Mouse (Mus musculus) heart, postnatal 25 days (tissue): ENCODE data around the gene Ube2a. TPM values are rescaled to one million over a fixed set of nuclear protein-coding genes. Genes with fewer than 3 reads are reported as not detected.
"Not testable (repeated sequence)": the region's sequence is repeated elsewhere in the genome, so short reads cannot be mapped to it uniquely, and the experiment has no call there.

Source experiments
- DNase-seq: peaks from one replicate; pipeline ENCODE4 v3.0.0; 2022; ENCODE audit warnings: low spot score
- intact Hi-C: fragments of 180-260 bp; cut with DNase I; formaldehyde crosslinking; loops from one replicate; pipeline ENCODE4 v1.15.1; 2025
- total RNA-seq, 2 experiments: library from RNA; stranded (reverse); gene quantifications; 2 replicates each; pipeline ENCODE4 v1.2.3; 2021

Ube2a gene
- total RNA-seq, 2 experiments from 2014 or later: 67.5 to 77.9 TPM

DNA sequence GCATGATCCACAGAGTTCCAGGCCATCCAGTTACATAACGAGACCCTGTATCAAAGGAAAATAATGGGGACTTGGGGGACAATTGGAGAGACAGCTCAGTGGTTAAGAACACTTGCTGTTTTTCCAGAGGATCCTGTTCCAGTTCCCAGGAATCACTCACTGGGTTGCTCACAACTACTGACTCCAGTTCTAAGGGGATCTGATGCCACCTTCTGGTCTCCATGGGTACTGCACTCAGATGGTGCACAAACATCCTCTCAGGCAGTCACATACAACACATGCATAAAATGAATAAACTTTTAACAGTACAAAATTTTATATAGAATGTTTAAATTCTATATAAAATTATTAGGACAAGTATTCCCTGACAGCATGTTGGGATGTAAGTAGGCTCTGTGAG, 11.0 kb downstream of the Ube2a start:
- no peak for DNase-seq
- intact Hi-C loops: no loop called here

- intact Hi-C loops, DNase-seq: not testable (repeated sequence)
Measured at GRCm38 (mm10) chrX:36898931-36899330, 25.2 kb downstream of the Ube2a start.

GRCm38 (mm10) chrX:36901655-36902054, 28.0 kb downstream of the Ube2a start:
- intact Hi-C loops: loop anchor here (2.0 to 10.0 kb wide), 2 partner anchors 27 to 137 kb away; partner anchors contain the start of gene C330007P06Rik
- DNase-seq: no peak

DNA sequence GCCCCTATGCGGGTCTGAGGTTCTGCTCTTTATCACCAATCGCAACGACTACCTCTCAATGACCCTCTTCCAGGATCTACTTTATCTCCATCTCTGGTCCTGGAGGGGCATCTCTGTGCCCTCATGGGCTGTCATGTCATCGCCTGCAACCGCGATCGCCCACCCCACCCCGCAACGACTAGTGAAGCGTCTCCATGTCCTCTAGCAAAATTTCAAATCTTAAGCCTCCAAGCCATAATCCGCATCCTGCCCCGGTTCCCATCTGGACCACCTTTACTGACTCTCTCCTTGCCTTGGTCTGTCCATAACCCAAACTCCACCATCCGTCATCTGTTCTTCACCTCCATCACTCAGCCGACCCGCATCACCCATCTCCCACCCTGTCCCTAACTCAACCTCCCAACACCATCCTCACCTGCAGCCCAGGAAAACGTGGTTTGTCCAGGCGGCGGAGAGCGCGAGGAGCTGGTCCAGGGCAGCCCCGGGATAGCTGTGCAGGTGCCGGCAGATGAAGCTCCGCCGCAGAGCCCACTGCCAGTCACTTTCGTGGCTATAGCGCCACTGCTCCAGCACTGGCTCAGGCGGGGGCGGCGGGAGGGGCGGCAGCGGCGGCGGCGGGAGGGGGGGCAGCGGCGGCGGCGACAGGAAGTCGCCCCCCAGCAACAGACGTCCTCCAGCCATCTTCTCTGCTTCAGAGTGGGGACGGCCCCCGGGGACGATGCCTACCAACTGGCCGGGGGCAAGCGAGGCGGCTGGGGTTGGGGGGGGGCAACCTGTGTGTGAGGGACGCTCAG, 28.8 kb downstream of the Ube2a start, which contains the start of gene Nkrf:
Gene Nkrf (minus strand): TSS at position 579 of the 794 bp plus-strand sequence.
- intact Hi-C loops: loop anchor here (2.0 to 10.0 kb wide), 2 partner anchors 28 to 138 kb away; partner anchors contain the start of gene C330007P06Rik
- DNase-seq: no peak

GRCm38 (mm10) chrX:36903115-36903768, 29.5 kb downstream of the Ube2a start:
- intact Hi-C loops: loop anchor here (2.0 to 10.0 kb wide), 2 partner anchors 28 to 138 kb away; partner anchors contain the start of gene C330007P06Rik
- DNase-seq: peak; percentile 88

GRCm38 (mm10) chrX:36906539-36906938, 32.8 kb downstream of the Ube2a start:
- intact Hi-C loops: loop anchor here (10.0 kb wide), 1 partner anchor 142 kb away; no protein-coding TSS in a partner anchor
- DNase-seq: no peak

DNA sequence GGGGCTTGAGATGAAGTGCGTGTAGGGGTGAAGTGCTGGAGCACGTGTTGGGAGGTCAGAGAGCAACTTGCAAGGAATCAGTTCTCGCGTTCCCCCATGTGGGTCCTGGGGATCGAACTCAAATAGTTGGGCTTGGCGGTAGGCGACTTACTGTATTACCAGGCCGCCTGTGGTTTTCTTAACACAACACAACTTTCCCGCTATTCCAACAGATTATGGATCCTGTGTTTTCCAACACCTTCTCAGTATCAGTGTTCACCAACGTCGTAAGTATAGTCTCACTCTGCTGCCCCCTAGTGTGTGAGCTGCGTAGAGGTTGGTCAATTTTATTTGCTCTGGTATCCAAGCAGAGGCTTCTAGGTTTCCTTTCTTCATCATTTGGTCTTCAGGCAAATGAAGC, 37.6 kb downstream of the Ube2a start:
- DNase-seq: no peak
- intact Hi-C loops: loop anchor here (5.0 kb wide), 1 partner anchor 79 kb away; no protein-coding TSS in a partner anchor

GRCm38 (mm10) chrX:36917749-36918148, 44.0 kb downstream of the Ube2a start:
- no peak for DNase-seq
- intact Hi-C loops: no loop called here

- intact Hi-C loops: no loop called here
- no peak for DNase-seq
Measured at GRCm38 (mm10) chrX:36921346-36921745, 47.6 kb downstream of the Ube2a start.

GRCm38 (mm10) chrX:36928791-36929190, 55.1 kb downstream of the Ube2a start:
- no peak for DNase-seq
- intact Hi-C loops: loop anchor here (5.0 kb wide), 1 partner anchor 94 kb away; no protein-coding TSS in a partner anchor

DNA sequence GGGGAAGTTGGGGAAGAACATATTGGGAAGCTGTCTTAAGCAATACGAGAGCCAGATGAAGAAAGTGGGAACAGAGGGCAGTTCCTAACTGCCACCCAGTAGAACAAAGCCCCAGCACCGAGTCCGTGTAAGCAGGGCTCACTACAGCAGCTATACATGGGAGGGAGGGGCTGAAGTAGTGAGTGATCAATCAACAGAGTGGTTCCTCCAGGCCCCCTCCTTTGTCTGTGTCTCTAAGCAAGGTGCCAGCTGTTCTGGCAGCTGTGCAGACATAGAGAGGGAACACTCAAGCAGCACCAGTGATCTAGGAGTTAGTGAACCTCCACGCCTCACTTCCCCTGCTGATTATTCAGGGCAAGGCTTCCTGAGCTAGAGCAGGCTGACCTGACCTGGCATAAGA, 56.0 kb downstream of the Ube2a start:
- no peak for DNase-seq
- intact Hi-C loops: loop anchor here (5.0 kb wide), 1 partner anchor 93 kb away; no protein-coding TSS in a partner anchor

- intact Hi-C loops: no loop called here
- DNase-seq: no peak
Measured at GRCm38 (mm10) chrX:36930574-36930973, 56.9 kb downstream of the Ube2a start.

Other genes starting within 250 kb of the Ube2a start
- gene Akap17b, start 228.5 kb upstream of the Ube2a start, total RNA-seq: 1 to 10 TPM; 2.0 to 2.5 TPM
- gene Slc25a43, start 130.2 kb upstream of the Ube2a start, total RNA-seq: not detected
- gene Slc25a5, start 78.2 kb upstream of the Ube2a start, total RNA-seq: 100 to 1,000 TPM; 473 to 488 TPM
- gene C330007P06Rik, start 211 bp downstream of the Ube2a start, total RNA-seq: 10 to 100 TPM; 15.3 to 17.5 TPM
- 1 to 10 TPM; 3.2 to 3.9 TPM for gene Nkrf, start 29.0 kb downstream of the Ube2a start, total RNA-seq
- gene Sept6, start 117.9 kb downstream of the Ube2a start, total RNA-seq: 1 to 10 TPM; 4.6 to 5.4 TPM
- gene Sowahd, start 174.9 kb downstream of the Ube2a start, total RNA-seq: not detected
- 100 to 1,000 TPM; 313 to 327 TPM for gene Rpl39, start 211.5 kb downstream of the Ube2a start, total RNA-seq
- 1 to 10 TPM; 6.8 to 7.0 TPM for gene Upf3b, start 236.4 kb downstream of the Ube2a start, total RNA-seq